Mouse (Mus musculus) lung, embryonic 16.5 days (tissue): ENCODE results near the gene Rbm12. TPM values are rescaled to one million over a fixed set of nuclear protein-coding genes. Genes with fewer than 3 reads are reported as not detected.

Experiments used
- ATAC-seq: fragments of 200-750 bp; cut with Nextera tagmentation; 2 replicates; pipeline ENCODE4 v1.8.0; 2017; ENCODE audit warnings: low read depth, mild to moderate bottlenecking, moderate library complexity
- H3K27ac ChIP-seq: fragments of 300-500 bp; sonication (generic); 2 replicates; pipeline ENCODE4 v1.5.1; 2014; ENCODE audit warnings: mild to moderate bottlenecking, control low read depth, low read length
- H3K27me3 ChIP-seq: fragments of 300-500 bp; sonication (generic); 2 replicates; pipeline ENCODE4 v1.6.1; 2014; ENCODE audit warnings: low read depth, low read length, mixed read lengths; ENCODE audit not compliant: control insufficient read depth, insufficient read depth
- H3K36me3 ChIP-seq: fragments of 300-500 bp; sonication (generic); 2 replicates; pipeline ENCODE4 v1.6.1; 2014; ENCODE audit warnings: low read length; ENCODE audit not compliant: control insufficient read depth, insufficient read depth
- H3K4me1 ChIP-seq: fragments of 300-500 bp; sonication (generic); replicated peaks from 2 replicates; pipeline ENCODE4 v1.6.1; 2014; ENCODE audit warnings: low read length, mixed read lengths; ENCODE audit not compliant: control insufficient read depth, insufficient read depth
- H3K4me2 ChIP-seq: fragments of 300-500 bp; sonication (generic); 2 replicates; pipeline ENCODE4 v1.6.1; 2014; ENCODE audit warnings: low read depth, low read length, control low read depth
- H3K4me3 ChIP-seq: fragments of 300-500 bp; sonication (generic); 2 replicates; pipeline ENCODE4 v1.5.1; 2014; ENCODE audit warnings: mild to moderate bottlenecking, low read length, control low read depth
- H3K9ac ChIP-seq: fragments of 300-500 bp; sonication (generic); 2 replicates; pipeline ENCODE4 v1.6.1; 2014; ENCODE audit warnings: low read length, control low read depth
- H3K9me3 ChIP-seq: fragments of 300-500 bp; sonication (generic); 2 replicates; pipeline ENCODE4 v1.6.1; 2016; ENCODE audit warnings: low read length; ENCODE audit not compliant: control insufficient read depth
- WGBS: fragments of 180-500 bp; shearing (Covaris S2); extraction: QIAGEN DNeasy Blood & Tissue Kit; methylation state at CpG from one replicate; pipeline ENCODE4 v1.1.7; 2014; 5-methylcytosine and 5-hydroxymethylcytosine counted together
- polyA plus RNA-seq: library from polyadenylated mRNA; unstranded; fragments of >200 nt; fragmentation: Nextera tagmentation; extraction: Ambion mirVana; gene quantifications from 2 replicates; pipeline ENCODE4 v1.2.1, GENCODE M21; 2015

The Rbm12 gene
- polyA plus RNA-seq, 1 experiment from 2014 or later = 31.3 TPM

DNA sequence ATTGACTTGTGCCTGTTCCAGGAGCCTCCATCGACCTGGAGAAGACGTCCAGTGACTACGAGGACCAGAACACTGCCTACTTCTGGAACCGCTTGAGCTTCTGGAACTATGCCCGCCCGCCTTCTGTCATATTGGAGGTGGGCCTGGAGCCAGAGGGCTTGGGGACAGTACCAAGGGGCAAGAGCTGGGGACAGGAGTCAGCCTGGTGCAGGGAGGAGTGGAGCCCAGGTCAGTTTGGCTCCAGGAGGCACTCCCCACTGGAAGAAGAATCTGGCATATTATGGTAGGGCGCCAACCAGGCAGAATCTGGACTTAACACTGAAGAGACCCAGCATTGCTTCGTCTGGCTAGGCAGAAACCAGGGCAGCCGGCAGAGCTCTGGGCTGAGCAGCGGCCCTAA lies 43.9 kb downstream of the Rbm12 start:
- H3K36me3 ChIP-seq = peaks cover 19% of the 10 kb centered on the region
- no peak overlapping the region for H3K27ac ChIP-seq
- peaks cover 10% of the 10 kb centered on the region for H3K4me1 ChIP-seq
- no peak overlapping the region for H3K4me3 ChIP-seq
- no peaks in the 10 kb centered on the region for H3K27me3 ChIP-seq
- WGBS = 90% methylated on average over 10 of the region's 10 CpGs
- ATAC-seq = no peak
- no peaks in the 10 kb centered on the region for H3K9me3 ChIP-seq
- no peak overlapping the region for H3K9ac ChIP-seq
- no peak overlapping the region for H3K4me2 ChIP-seq

- peaks cover 10% of the 10 kb centered on the region for H3K4me1 ChIP-seq
- H3K36me3 ChIP-seq = peaks cover 11% of the 10 kb centered on the region
- peak overlapping the region; percentile 62 for H3K4me3 ChIP-seq
- no peaks in the 10 kb centered on the region for H3K9me3 ChIP-seq
- 32% methylated on average over 10 of the region's 10 CpGs for WGBS
- no peak overlapping the region for H3K27ac ChIP-seq
- ATAC-seq = peak; percentile 2; the same call in 1 of the 2 replicates
- H3K4me2 ChIP-seq = peak overlapping the region; percentile 96
- H3K27me3 ChIP-seq = no peaks in the 10 kb centered on the region
- peak overlapping the region; percentile 79 for H3K9ac ChIP-seq
Observed at GRCm38 (mm10) chr2:156066126-156066525, 45.7 kb downstream of the Rbm12 start.

DNA sequence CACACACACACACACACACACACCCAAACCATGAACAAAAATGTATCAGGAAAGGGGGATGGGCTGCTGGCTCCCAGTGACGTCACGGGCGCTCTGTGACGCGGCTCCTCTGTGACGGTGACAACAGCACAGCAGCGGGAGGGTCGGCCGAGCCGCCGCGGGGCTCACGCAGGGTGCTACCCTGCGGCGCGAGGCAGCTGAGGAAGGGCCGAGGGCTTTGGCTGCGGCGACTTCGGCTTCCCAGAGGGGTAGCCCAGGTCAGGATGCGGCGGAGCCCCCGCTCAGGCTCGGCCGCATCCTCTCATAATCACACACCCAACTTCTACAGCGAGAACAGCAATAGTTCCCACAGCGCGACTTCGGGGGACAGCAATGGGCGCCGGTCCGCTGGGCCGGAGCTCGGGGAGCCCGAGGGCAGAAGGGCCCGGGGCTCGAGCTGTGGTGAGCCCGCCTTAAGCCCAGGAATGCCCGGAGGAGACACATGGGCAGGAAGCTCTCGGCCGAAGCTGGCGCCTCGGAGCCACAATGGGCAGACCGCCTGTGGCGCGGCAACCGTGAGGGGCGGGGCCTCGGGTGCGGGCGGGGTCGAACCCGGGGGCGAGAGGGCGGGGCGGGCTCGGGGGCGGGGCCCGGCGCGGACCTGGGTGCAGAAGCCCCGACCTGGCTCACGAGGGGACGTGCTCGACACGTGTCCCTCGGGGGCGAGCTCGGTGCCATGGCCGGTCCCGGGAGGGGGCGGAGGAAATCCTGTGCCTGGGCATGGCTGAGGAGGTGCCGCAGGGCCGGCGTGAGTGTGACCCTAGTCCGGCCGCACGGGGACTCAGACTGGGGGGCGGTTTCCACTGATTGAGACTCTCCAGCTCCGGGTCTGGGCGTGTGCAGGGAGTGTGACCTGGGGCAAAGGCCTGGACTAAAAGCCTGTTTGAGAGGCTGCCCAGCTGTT lies 46.4 kb downstream of the Rbm12 start, which contains the start of gene Spag4:
Gene Spag4, plus strand, starts transcription at position 77 of the 943 bp plus-strand sequence.
- no peaks in the 10 kb centered on the region for H3K27me3 ChIP-seq
- peak within 1 kb of the TSS; percentile 60 for H3K27ac ChIP-seq
- H3K9me3 ChIP-seq = no peaks in the 10 kb centered on the region
- peak within 1 kb of the TSS; percentile 62 for H3K4me3 ChIP-seq
- WGBS = under 1% methylated on average over 79 of the region's 81 CpGs
- peak within 1 kb of the TSS; percentile 96 for H3K4me2 ChIP-seq
- H3K9ac ChIP-seq = peak within 1 kb of the TSS; percentile 79
- peak; percentile 90 for ATAC-seq
- peaks cover 10% of the 10 kb centered on the region for H3K4me1 ChIP-seq
- peaks cover 11% of the 10 kb centered on the region for H3K36me3 ChIP-seq

GRCm38 (mm10) chr2:156052816-156053215 lies 59.0 kb downstream of the Rbm12 start, which contains the start of gene Fer1l4:
TSS of gene Fer1l4 (minus strand) at chr2:156052947.
- Histone ChIP-seq H3K36me3 (no peaks in the 10 kb centered on the region), H3K9ac (no peak within 1 kb of the TSS), H3K27me3 (no peaks in the 10 kb centered on the region; the same call in 1 of the 2 replicates), H3K4me1 (no peaks in the 10 kb centered on the region), H3K4me2 (no peak within 1 kb of the TSS), H3K9me3 (no peaks in the 10 kb centered on the region), H3K4me3 (no peak within 1 kb of the TSS), H3K27ac (no peak within 1 kb of the TSS)
- no peak for ATAC-seq
- WGBS = 70% methylated on average over 9 of the region's 9 CpGs

DNA sequence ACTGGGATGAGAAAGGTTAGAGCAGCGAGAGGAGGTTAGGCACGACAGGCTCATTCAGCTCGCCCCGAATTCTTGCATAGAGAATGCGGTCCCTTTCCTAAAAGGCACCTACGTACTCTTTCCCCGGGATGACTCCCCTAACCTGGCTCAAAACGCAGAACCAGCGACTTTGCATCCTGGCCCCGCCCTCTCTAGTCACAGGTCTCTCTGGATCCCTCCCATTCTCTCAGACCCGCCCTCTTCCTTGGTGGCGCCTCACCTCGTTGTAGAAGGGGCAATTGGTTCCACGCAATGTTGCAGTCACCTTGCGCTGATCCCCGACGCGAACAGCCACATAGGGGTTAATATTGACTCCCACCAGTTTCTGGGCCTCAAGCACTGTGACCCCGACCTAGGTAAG lies 63.8 kb downstream of the Rbm12 start:
- Histone ChIP-seq H3K4me2 (peak overlapping the region; percentile 38; the same call in 1 of the 2 replicates), H3K36me3 (no peaks in the 10 kb centered on the region), H3K27me3 (peaks cover 5% of the 10 kb centered on the region; the same call in 1 of the 2 replicates), H3K4me1 (no peaks in the 10 kb centered on the region), H3K4me3 (no peak overlapping the region), H3K9me3 (no peaks in the 10 kb centered on the region), H3K9ac (no peak overlapping the region), H3K27ac (no peak overlapping the region)
- 7% methylated on average over 19 of the region's 19 CpGs for WGBS
- ATAC-seq = peak; percentile 45; the same call in 1 of the 2 replicates

GRCm38 (mm10) chr2:156042903-156043302 lies 68.9 kb downstream of the Rbm12 start:
- no peaks in the 10 kb centered on the region for H3K36me3 ChIP-seq
- no peak overlapping the region for H3K27ac ChIP-seq
- 71% methylated on average over 8 of the region's 8 CpGs for WGBS
- H3K9ac ChIP-seq = no peak overlapping the region
- no peak for ATAC-seq
- H3K4me3 ChIP-seq = no peak overlapping the region
- no peaks in the 10 kb centered on the region for H3K4me1 ChIP-seq
- no peak overlapping the region for H3K4me2 ChIP-seq
- no peaks in the 10 kb centered on the region for H3K9me3 ChIP-seq
- peaks cover 5% of the 10 kb centered on the region; the same call in 1 of the 2 replicates for H3K27me3 ChIP-seq

Other genes with a start within 250 kb of the Rbm12 start
- gene Uqcc1, start 181.7 kb downstream of the Rbm12 start, polyA plus RNA-seq = 59.6 and 64.9 TPM in 2 replicates
- gene Gm15557, start 171.2 kb downstream of the Rbm12 start, polyA plus RNA-seq = not detected in 2 replicates
- gene Gdf5, start 166.6 kb downstream of the Rbm12 start, polyA plus RNA-seq = 0.23 and 0.33 TPM in 2 replicates
- gene Cep250, start 155.5 kb downstream of the Rbm12 start, polyA plus RNA-seq = 16.3 and 17.6 TPM in 2 replicates
- 1.5 and 1.6 TPM in 2 replicates for gene 6430550D23Rik, start 104.0 kb downstream of the Rbm12 start, polyA plus RNA-seq
- 224 and 242 TPM in 2 replicates for gene Ergic3, start 103.9 kb downstream of the Rbm12 start, polyA plus RNA-seq
- gene Fer1l4, start 59.0 kb downstream of the Rbm12 start, polyA plus RNA-seq = not detected in 2 replicates
- 1.9 and 2.5 TPM in 2 replicates for gene Spag4, start 46.8 kb downstream of the Rbm12 start, polyA plus RNA-seq
- 71.0 and 75.1 TPM in 2 replicates for gene Cpne1, start within 50 bp of the Rbm12 start, polyA plus RNA-seq
- gene Gm28036, start 15.1 kb upstream of the Rbm12 start, polyA plus RNA-seq = 20.7 and 21.4 TPM in 2 replicates
- gene Romo1, start 32.1 kb upstream of the Rbm12 start, polyA plus RNA-seq = 338 and 368 TPM in 2 replicates
- gene Nfs1, start 32.2 kb upstream of the Rbm12 start, polyA plus RNA-seq = 41.0 and 43.6 TPM in 2 replicates
- 628 and 645 TPM in 2 replicates for gene Rbm39, start 68.3 kb upstream of the Rbm12 start, polyA plus RNA-seq
- 62.8 and 70.6 TPM in 2 replicates for gene Phf20, start 84.5 kb upstream of the Rbm12 start, polyA plus RNA-seq
- gene Cnbd2, start 200.3 kb upstream of the Rbm12 start, polyA plus RNA-seq = 3.8 and 4.4 TPM in 2 replicates
- 39.1 and 53.6 TPM in 2 replicates for gene Scand1, start 200.7 kb upstream of the Rbm12 start, polyA plus RNA-seq